Mouse (Mus musculus) megakaryocyte, embryonic 14.5 days (primary cell): ENCODE measurements around the gene Akap8. TPM values are rescaled to one million over a fixed set of nuclear protein-coding genes. Genes with fewer than 3 reads are reported as not detected.

Experiments used
- H3K27me3 ChIP-seq: replicated peaks from 2 replicates; pipeline ENCODE3; 2012; ENCODE audit warnings: inconsistent platforms
- H3K36me3 ChIP-seq: replicated peaks from 2 replicates; pipeline ENCODE3; 2012; ENCODE audit warnings: low read length, inconsistent platforms, mixed read lengths
- H3K4me1 ChIP-seq: 2 replicates; pipeline ENCODE4 v1.6.1; 2012; ENCODE audit warnings: inconsistent platforms
- H3K4me3 ChIP-seq: replicated peaks from 2 replicates; pipeline ENCODE3; 2012; ENCODE audit warnings: moderate library complexity, mild to moderate bottlenecking, inconsistent platforms
- H3K9me3 ChIP-seq: 2 replicates; pipeline ENCODE4 v1.6.1; 2012; ENCODE audit warnings: inconsistent platforms
- FLI1 ChIP-seq: IDR thresholded peaks from 2 replicates; pipeline ENCODE4 v1.6.1; 2012; ENCODE audit warnings: low read length, inconsistent platforms, mixed read lengths
- GATA1 ChIP-seq: IDR thresholded peaks from 3 replicates; pipeline ENCODE4 v1.6.1; 2012; ENCODE audit warnings: mixed read lengths, low read length, inconsistent platforms, borderline replicate concordance
- polyA plus RNA-seq: library from polyadenylated mRNA; stranded (reverse); fragments of >175 nt; gene quantifications from 2 replicates; pipeline ENCODE4 v1.2.3, GENCODE M21; 2012; ENCODE audit warnings: low replicate concordance; ENCODE audit not compliant: insufficient read depth

The Akap8 gene
- 67.7 and 79.9 TPM in 2 replicates for polyA plus RNA-seq

GRCm38 (mm10) chr17:32320597-32321389 is at the start of gene Akap8:
TSS of gene Akap8 (minus strand) at chr17:32321238.
- peak within 1 kb of the TSS; percentile 99 for H3K4me3 ChIP-seq
- H3K9me3 ChIP-seq: no peaks in the 10 kb centered on the region
- TF ChIP-seq FLI1 (no peak), GATA1 (no peak)
- H3K36me3 ChIP-seq: peaks cover 53% of the 10 kb centered on the region
- H3K27me3 ChIP-seq: no peaks in the 10 kb centered on the region
- peaks cover 59% of the 10 kb centered on the region for H3K4me1 ChIP-seq

GRCm38 (mm10) chr17:32368991-32369578 is 48.0 kb upstream of the Akap8 start:
- H3K4me1 ChIP-seq: peaks cover 9% of the 10 kb centered on the region
- peaks cover 15% of the 10 kb centered on the region for H3K36me3 ChIP-seq
- no peaks in the 10 kb centered on the region for H3K9me3 ChIP-seq
- no peaks in the 10 kb centered on the region for H3K27me3 ChIP-seq
- TF ChIP-seq FLI1 (no peak), GATA1 (no peak)
- H3K4me3 ChIP-seq: no peak overlapping the region

DNA sequence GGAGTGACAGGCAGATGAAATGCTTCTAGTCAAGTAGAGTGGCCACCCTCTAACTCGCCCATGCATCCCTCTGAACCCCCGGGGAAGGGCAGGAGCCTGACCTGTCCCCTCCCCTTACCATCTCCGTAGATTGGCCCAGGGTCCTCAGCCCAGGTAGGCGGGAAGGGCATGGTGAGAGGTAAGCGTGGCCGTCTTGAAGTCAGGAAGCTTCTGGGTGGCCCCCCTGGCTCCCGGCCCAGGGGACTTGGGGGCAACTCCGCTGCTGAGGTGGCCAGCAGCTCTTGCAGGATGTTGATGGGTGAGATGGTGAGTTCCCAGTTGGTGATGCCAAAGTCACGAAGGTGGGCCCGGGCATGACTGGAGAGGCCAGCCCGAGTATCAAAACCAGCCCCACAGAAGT is 46.7 kb upstream of the Akap8 start:
- H3K4me3 ChIP-seq: no peak overlapping the region
- H3K4me1 ChIP-seq: peaks cover 20% of the 10 kb centered on the region
- no peaks in the 10 kb centered on the region for H3K9me3 ChIP-seq
- no peaks in the 10 kb centered on the region for H3K27me3 ChIP-seq
- TF ChIP-seq FLI1: no peak
- peaks cover 18% of the 10 kb centered on the region for H3K36me3 ChIP-seq

GRCm38 (mm10) chr17:32365296-32365695 is 44.3 kb upstream of the Akap8 start:
- peaks cover 39% of the 10 kb centered on the region for H3K4me1 ChIP-seq
- no peaks in the 10 kb centered on the region for H3K9me3 ChIP-seq
- H3K27me3 ChIP-seq: no peaks in the 10 kb centered on the region
- H3K36me3 ChIP-seq: peaks cover 42% of the 10 kb centered on the region
- TF ChIP-seq FLI1 (no peak), GATA1 (no peak)
- no peak overlapping the region for H3K4me3 ChIP-seq

GRCm38 (mm10) chr17:32364850-32365249 is 43.8 kb upstream of the Akap8 start:
- no peaks in the 10 kb centered on the region for H3K27me3 ChIP-seq
- peaks cover 46% of the 10 kb centered on the region for H3K36me3 ChIP-seq
- no peaks in the 10 kb centered on the region for H3K9me3 ChIP-seq
- H3K4me3 ChIP-seq: peak overlapping the region; percentile 95
- TF ChIP-seq GATA1 (no peak), FLI1 (no peak)
- H3K4me1 ChIP-seq: peaks cover 39% of the 10 kb centered on the region

DNA sequence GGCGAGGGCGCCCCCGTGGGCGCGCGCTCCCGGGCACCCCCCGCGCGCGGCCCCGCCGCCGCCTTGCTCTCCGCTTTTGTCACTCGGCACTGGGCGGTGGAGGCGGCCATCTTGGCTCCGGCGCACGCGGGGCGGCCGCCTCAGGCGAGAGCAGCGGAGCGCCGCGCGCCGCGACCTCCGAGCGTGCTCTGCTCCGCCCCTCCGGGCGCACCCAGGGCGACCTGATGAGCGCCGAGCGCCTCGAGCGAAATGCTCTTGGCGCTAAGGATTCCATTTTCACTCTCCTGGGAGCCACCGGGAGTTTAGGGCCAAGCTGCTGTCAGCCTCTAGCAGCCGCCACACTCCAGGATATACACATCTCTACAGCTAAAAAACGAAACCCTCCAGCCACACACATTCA is 43.3 kb upstream of the Akap8 start:
- H3K27me3 ChIP-seq: no peaks in the 10 kb centered on the region
- peaks cover 51% of the 10 kb centered on the region for H3K36me3 ChIP-seq
- H3K9me3 ChIP-seq: no peaks in the 10 kb centered on the region
- peaks cover 39% of the 10 kb centered on the region for H3K4me1 ChIP-seq
- no peak for TF ChIP-seq GATA1
- TF ChIP-seq FLI1: no peak
- H3K4me3 ChIP-seq: peak overlapping the region; percentile 95

DNA sequence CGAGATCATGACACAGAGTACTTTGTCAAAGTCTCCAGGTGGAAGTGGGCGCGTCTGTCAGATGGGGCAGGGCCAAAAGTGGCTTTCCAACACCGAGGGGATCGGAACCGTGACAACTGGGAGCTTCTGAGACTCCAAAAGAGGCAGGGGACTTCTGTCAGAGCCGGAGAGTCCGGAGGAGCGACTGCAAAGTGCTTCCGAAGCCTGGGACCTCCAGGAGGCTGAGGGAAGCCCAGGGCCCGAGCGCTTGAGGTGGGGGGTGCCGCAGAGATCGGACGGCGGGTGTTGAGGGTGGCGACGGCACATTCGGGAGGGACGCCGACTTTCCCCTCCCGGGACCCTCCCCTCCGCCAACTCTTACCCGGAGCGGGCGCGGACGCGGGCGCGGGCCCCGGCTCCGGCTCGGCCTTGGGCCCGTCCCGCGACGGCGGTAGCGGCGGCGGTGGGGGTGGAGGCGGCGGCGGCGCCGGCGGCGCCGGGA is 42.8 kb upstream of the Akap8 start:
- peaks cover 39% of the 10 kb centered on the region for H3K4me1 ChIP-seq

GRCm38 (mm10) chr17:32362686-32363085 is 41.6 kb upstream of the Akap8 start:
- Histone ChIP-seq H3K4me3 (peak overlapping the region; percentile 95), H3K36me3 (peaks cover 64% of the 10 kb centered on the region), H3K9me3 (no peaks in the 10 kb centered on the region), H3K4me1 (peaks cover 39% of the 10 kb centered on the region), H3K27me3 (no peaks in the 10 kb centered on the region)
- TF ChIP-seq FLI1 (no peak), GATA1 (no peak)

More for the DNA sequence above, 42.8 kb upstream of the Akap8 start:
- H3K36me3 ChIP-seq: peaks cover 56% of the 10 kb centered on the region
- H3K27me3 ChIP-seq: no peaks in the 10 kb centered on the region
- H3K4me3 ChIP-seq: peak overlapping the region; percentile 95
- no peaks in the 10 kb centered on the region for H3K9me3 ChIP-seq
- TF ChIP-seq FLI1: no peak
- TF ChIP-seq GATA1: no peak

DNA sequence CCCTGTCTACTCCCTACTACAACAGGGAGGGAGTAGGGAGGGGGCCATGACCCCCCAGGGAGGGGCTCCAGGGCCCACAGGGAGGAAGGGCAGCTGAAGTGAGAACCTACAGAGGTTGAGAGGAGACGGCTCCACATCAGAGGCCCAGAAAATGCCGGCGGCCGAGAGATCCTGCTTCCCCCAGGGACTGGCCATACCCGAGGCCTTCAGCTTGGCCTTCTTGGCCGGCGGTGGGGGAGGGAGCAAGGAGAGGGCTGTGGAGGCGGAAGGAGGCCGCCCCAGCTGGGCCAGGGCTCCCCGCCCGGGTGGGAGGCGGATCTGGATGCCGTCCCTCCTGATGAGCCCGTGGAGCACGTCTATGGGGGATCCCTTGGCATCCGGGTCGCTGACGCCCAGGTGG is 38.9 kb upstream of the Akap8 start:
- H3K4me3 ChIP-seq: no peak overlapping the region
- no peaks in the 10 kb centered on the region for H3K9me3 ChIP-seq
- H3K36me3 ChIP-seq: peaks cover 81% of the 10 kb centered on the region
- H3K4me1 ChIP-seq: peaks cover 35% of the 10 kb centered on the region
- TF ChIP-seq FLI1 (no peak), GATA1 (no peak)
- no peaks in the 10 kb centered on the region for H3K27me3 ChIP-seq

- no peak for TF ChIP-seq FLI1
- no peak for TF ChIP-seq GATA1
- H3K4me1 ChIP-seq: peaks cover 34% of the 10 kb centered on the region
- no peaks in the 10 kb centered on the region for H3K9me3 ChIP-seq
- H3K36me3 ChIP-seq: peaks cover 90% of the 10 kb centered on the region
- H3K27me3 ChIP-seq: no peaks in the 10 kb centered on the region
- H3K4me3 ChIP-seq: no peak overlapping the region
Observed at GRCm38 (mm10) chr17:32358943-32359340, 37.9 kb upstream of the Akap8 start.
